Mouse (Mus musculus): ENCODE results near the gene Utp3. TPM values are rescaled to one million over a fixed set of nuclear protein-coding genes. Genes with fewer than 3 reads are reported as not detected.
"Not testable (repeated sequence)": the region's sequence is repeated elsewhere in the genome, so short reads cannot be mapped to it uniquely, and the experiment has no call there.

Utp3 gene
- polyA plus RNA-seq (2015; fragmentation: Nextera tagmentation; extraction: Ambion mirVana) = 62.6 and 65.5 TPM in 2 replicates

DNA sequence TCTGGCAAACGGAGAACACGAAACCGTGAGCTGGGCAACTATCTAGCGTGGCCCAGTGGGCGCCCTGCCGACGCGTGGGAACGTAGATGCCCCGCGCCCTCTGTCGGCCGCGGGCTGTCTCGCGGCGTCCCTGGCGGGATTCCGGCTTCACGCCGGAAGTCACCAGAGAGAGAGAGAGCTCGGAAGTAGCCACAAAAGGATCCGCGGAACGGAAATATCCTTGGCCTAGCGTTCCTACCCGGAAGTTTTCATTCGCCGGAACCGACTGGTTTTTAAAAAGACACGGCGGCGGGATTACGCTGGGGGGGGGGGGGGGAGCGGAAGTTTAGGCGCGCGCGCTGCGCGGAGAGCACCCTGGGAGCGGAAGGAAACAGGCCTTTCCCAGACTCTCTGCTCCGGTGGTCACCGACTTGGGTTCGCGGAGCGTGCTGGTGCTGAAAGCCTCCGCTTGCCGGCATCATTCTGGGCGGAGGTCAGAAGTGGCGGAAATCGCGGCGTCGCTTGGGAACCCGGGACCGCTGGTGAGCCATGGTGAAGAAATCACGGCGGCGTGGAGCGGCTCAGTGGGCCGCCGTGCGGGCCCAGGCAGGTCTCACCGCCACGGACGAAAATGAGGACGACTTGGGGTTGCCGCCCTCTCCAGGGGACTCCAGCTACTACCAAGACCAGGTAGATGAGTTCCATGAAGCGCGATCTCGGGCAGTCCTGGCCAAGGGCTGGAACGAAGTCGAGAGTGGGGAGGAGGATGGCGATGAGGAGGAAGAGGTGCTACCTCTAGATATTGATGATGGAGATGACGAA lies at the start of gene Utp3:
Gene Utp3, plus strand, starts transcription at position 377 of the 801 bp plus-strand sequence.
- Histone ChIP-seq H3K9ac (peak within 1 kb of the TSS; percentile 94), H3K9me3 (no peaks in the 10 kb centered on the region), H3K4me2 (peak within 1 kb of the TSS; percentile 92), H3K36me3 (no peaks in the 10 kb centered on the region), H3K27ac (peak within 1 kb of the TSS; percentile 98), H3K27me3 (replicated peaks) (no peaks in the 10 kb centered on the region), H3K4me1 (peaks cover 13% of the 10 kb centered on the region), H3K4me3 (replicated peaks) (peak within 1 kb of the TSS; percentile 90)
- peak; percentile 96 for ATAC-seq (ENCODE audit: insufficient read depth, low FRiP score, low read depth)
- WGBS = under 1% methylated on average over 76 of the region's 76 CpGs

DNA sequence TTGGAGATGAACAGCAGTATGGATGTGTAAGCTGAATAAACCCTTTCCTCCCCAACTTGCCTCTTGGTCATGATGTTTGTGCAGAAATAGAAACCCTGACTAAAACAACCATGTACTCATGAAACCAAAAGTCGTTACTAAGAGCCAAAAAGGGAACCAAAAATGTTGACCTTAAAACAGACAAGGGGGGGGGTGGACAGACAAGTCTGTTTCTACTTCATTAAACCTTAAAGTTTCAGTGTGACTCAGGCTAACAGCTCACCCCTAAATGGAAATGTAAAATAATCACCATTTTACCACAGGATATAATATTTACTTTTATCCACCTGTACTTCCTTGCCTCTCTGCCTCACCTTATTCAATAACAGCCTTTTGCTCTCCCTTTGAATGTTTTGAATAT lies 45.7 kb upstream of the Utp3 start:
- no peak overlapping the region for H3K27ac ChIP-seq

DNA sequence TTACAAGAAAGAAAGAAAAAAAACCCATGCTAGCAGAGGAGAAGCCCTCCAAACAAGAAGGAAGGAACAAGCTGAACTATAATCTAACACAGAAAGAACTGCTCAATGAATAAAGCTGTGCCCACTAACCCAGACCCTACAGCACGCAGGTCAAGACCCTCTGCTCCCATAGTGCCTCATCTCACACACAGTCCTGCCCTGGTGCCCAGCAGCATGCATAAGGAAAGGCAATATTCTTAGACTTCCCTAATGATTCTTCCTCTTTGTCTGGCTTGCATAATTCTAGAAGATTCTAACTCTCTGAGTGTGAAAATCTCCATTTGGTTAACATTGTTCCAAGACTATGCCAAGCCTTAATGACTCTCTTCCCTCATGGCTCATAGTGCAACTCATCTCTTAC lies 45.3 kb upstream of the Utp3 start:
- Histone ChIP-seq H3K9me3 (no peaks in the 10 kb centered on the region), H3K36me3 (no peaks in the 10 kb centered on the region), H3K9ac (no peak overlapping the region), H3K4me2 (no peak overlapping the region), H3K27me3 (replicated peaks) (no peaks in the 10 kb centered on the region), H3K4me1 (no peaks in the 10 kb centered on the region), H3K27ac (no peak overlapping the region), H3K4me3 (replicated peaks) (no peak overlapping the region)
- ATAC-seq (ENCODE audit: insufficient read depth, low FRiP score, low read depth) = no peak
- WGBS = 86% methylated on average over 1 of the region's 1 CpGs

More for the DNA sequence above, 45.7 kb upstream of the Utp3 start:
- H3K9me3 ChIP-seq = no peaks in the 10 kb centered on the region
- no peak overlapping the region for H3K9ac ChIP-seq
- H3K27me3 ChIP-seq (replicated peaks) = no peaks in the 10 kb centered on the region
- H3K36me3 ChIP-seq = no peaks in the 10 kb centered on the region
- 57% methylated on average over 1 of the region's 1 CpGs for WGBS
- H3K4me1 ChIP-seq = no peaks in the 10 kb centered on the region
- no peak for ATAC-seq (ENCODE audit: insufficient read depth, low FRiP score, low read depth)
- no peak overlapping the region for H3K4me2 ChIP-seq
- H3K4me3 ChIP-seq (replicated peaks) = no peak overlapping the region

DNA sequence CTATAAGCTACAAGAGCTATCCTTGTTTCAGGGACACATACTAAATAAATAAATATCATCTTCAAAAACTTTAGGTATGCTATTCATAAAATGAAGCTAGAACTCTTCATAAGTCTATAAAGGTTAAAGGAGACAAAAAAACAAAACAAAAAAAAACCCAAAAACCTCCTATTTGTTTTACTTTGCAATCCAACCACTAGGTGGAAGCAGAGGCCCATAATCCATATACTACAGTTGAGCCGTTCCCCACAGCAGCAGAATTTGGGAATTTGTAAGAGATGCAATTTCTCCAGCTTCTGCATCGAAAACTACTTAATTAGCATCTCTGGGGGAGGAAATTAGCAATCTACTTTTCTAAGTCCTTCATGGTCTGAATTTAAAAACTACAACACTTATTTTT lies 35.0 kb upstream of the Utp3 start:
- no peak overlapping the region for H3K27ac ChIP-seq
- ATAC-seq (ENCODE audit: insufficient read depth, low FRiP score, low read depth) = no peak
- H3K4me2 ChIP-seq = no peak overlapping the region
- H3K4me1 ChIP-seq = no peaks in the 10 kb centered on the region
- no peak overlapping the region for H3K9ac ChIP-seq
- no peak overlapping the region for H3K4me3 ChIP-seq (replicated peaks)
- H3K27me3 ChIP-seq (replicated peaks) = no peaks in the 10 kb centered on the region
- no peaks in the 10 kb centered on the region for H3K9me3 ChIP-seq
- H3K36me3 ChIP-seq = no peaks in the 10 kb centered on the region
- 3% methylated on average over 2 of the region's 2 CpGs for WGBS

DNA sequence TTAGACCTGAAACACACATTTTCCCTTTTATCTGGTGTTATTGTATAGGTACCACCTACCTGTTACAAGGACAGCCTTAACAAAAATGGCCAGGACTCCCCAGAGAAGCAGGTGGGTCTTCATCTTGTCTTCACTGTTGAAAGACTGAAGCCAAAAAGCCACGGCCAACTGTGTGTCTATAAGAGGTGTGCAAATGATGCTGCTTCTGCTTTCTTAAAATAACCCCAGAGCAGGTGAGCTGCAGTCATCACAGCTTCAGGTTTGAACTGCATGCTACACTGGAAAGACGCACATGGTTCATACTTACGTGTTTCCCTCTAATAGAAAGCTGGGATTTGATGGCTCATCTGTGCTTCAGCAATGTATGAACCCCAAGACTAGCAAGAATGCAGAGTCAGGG lies 26.6 kb upstream of the Utp3 start, which contains the start of gene Jchain:
Gene Jchain, minus strand, starts transcription at position 235 of the 400 bp plus-strand sequence.
- Histone ChIP-seq H3K27ac (no peak within 1 kb of the TSS), H3K4me2 (no peak within 1 kb of the TSS), H3K9me3 (no peaks in the 10 kb centered on the region), H3K4me3 (replicated peaks) (no peak within 1 kb of the TSS), H3K36me3 (no peaks in the 10 kb centered on the region), H3K27me3 (replicated peaks) (no peaks in the 10 kb centered on the region), H3K9ac (no peak within 1 kb of the TSS), H3K4me1 (no peaks in the 10 kb centered on the region)
- WGBS = 83% methylated on average over 3 of the region's 3 CpGs
- ATAC-seq (ENCODE audit: insufficient read depth, low FRiP score, low read depth) = no peak

DNA sequence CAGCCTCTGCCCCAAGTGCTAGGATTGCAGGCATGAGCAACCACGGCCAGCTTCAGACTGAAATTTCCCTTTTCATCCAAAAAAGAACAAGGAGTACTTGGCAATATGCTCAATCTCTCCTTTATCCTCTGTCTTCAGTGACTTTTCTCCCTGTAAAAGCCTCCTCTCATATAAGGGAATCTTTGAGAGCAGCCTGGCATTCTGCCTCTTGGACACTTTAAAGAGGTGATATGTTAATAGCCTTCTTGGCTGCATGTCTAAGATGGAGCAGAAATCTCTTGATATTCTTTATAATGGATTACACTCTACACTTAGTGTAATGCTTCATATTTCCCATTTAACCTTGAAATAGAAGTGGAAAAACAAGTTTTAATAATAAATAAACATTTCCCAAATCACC lies 23.4 kb upstream of the Utp3 start:
- H3K27me3 ChIP-seq (replicated peaks) = no peaks in the 10 kb centered on the region
- no peaks in the 10 kb centered on the region for H3K36me3 ChIP-seq
- 59% methylated on average over 1 of the region's 1 CpGs for whole genome bisulfite sequencing
- ATAC-seq (ENCODE audit: insufficient read depth, low FRiP score, low read depth) = no peak
- H3K4me3 ChIP-seq (replicated peaks) = no peak overlapping the region
- peak overlapping the region; percentile 36 for H3K27ac ChIP-seq
- no peaks in the 10 kb centered on the region for H3K9me3 ChIP-seq
- H3K4me2 ChIP-seq = no peak overlapping the region
- H3K9ac ChIP-seq = no peak overlapping the region
- no peaks in the 10 kb centered on the region for H3K4me1 ChIP-seq

GRCm38 (mm10) chr5:88534697-88535096 lies 19.6 kb upstream of the Utp3 start:
- ATAC-seq (ENCODE audit: insufficient read depth, low FRiP score, low read depth) = no peak
- WGBS = 66% methylated on average over 3 of the region's 3 CpGs
- H3K27me3 ChIP-seq (replicated peaks) = no peaks in the 10 kb centered on the region
- H3K36me3 ChIP-seq = no peaks in the 10 kb centered on the region
- no peak overlapping the region for H3K4me3 ChIP-seq (replicated peaks)
- no peak overlapping the region for H3K9ac ChIP-seq
- no peak overlapping the region for H3K4me2 ChIP-seq
- H3K9me3 ChIP-seq = no peaks in the 10 kb centered on the region
- H3K27ac ChIP-seq = no peak overlapping the region
- no peaks in the 10 kb centered on the region for H3K4me1 ChIP-seq

DNA sequence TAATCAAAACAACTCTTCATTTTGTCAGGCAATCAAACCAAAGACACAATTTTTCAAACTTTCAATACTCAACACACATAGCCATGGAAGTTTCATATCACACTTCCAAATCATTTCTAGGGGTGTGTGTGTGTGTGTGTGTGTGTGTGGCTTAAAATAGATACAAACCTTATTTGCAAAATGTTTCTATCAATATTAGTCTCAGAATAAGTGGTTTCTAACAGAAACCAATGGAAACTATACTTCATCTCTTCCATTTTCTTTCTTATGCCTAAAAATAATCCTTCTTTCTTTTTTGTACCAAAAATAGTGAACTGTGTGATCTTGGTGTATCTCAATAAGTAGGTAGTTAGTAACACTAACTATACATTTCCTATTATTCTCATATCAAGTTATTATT lies 13.4 kb upstream of the Utp3 start:
- no peak overlapping the region for H3K27ac ChIP-seq
- H3K9me3 ChIP-seq = no peaks in the 10 kb centered on the region
- no peaks in the 10 kb centered on the region for H3K4me1 ChIP-seq
- no peak for ATAC-seq (ENCODE audit: insufficient read depth, low FRiP score, low read depth)
- no peaks in the 10 kb centered on the region for H3K36me3 ChIP-seq
- no peak overlapping the region for H3K9ac ChIP-seq
- no peak overlapping the region for H3K4me3 ChIP-seq (replicated peaks)
- H3K4me2 ChIP-seq = no peak overlapping the region
- no peaks in the 10 kb centered on the region for H3K27me3 ChIP-seq (replicated peaks)

- Histone ChIP-seq H3K4me1 (no peaks in the 10 kb centered on the region), H3K4me3 (replicated peaks) (no peak overlapping the region), H3K9ac (no peak overlapping the region), H3K36me3 (no peaks in the 10 kb centered on the region), H3K27ac (no peak overlapping the region), H3K27me3 (replicated peaks) (no peaks in the 10 kb centered on the region), H3K4me2 (no peak overlapping the region), H3K9me3 (no peaks in the 10 kb centered on the region)
- WGBS = 57% methylated on average over 5 of the region's 5 CpGs
- no peak for ATAC-seq (ENCODE audit: insufficient read depth, low FRiP score, low read depth)
Measured at GRCm38 (mm10) chr5:88542651-88543282, 11.5 kb upstream of the Utp3 start.

DNA sequence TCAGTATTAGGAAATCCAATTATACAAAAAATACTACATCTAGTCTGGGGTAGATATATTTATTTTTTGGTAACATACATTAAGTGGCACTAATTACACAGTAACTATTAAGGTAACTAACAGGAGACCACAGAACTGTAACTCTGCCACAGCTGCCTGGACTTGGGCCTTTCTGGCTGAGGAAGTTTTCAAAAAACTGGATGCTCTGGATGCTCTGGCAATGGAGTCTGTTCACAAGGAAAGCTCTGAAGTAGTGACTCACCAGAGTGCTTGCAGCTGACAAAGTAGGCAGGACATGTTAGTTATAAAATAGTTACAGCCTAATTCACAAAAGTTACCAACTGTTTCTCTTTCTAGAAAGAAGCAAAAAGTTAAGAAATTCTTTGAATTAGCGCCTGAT lies 9.9 kb upstream of the Utp3 start:
- not testable (repeated sequence) for H3K27me3 ChIP-seq (replicated peaks); H3K36me3 ChIP-seq; H3K9ac ChIP-seq; H3K9me3 ChIP-seq; H3K4me3 ChIP-seq (replicated peaks); H3K4me1 ChIP-seq; H3K4me2 ChIP-seq; ATAC-seq (ENCODE audit: insufficient read depth, low FRiP score, low read depth); H3K27ac ChIP-seq
- 89% methylated on average over 1 of the region's 1 CpGs for WGBS

GRCm38 (mm10) chr5:88545536-88545935 lies 8.7 kb upstream of the Utp3 start:
- Histone ChIP-seq H3K9ac (no peak overlapping the region), H3K4me1 (no peaks in the 10 kb centered on the region), H3K36me3 (no peaks in the 10 kb centered on the region), H3K4me3 (replicated peaks) (no peak overlapping the region), H3K27ac (no peak overlapping the region), H3K9me3 (no peaks in the 10 kb centered on the region), H3K4me2 (no peak overlapping the region), H3K27me3 (replicated peaks) (no peaks in the 10 kb centered on the region)
- 85% methylated on average over 7 of the region's 7 CpGs for WGBS
- ATAC-seq (ENCODE audit: insufficient read depth, low FRiP score, low read depth) = no peak

- no peaks in the 10 kb centered on the region for H3K9me3 ChIP-seq
- peak; percentile 48; the same call in 1 of the 2 replicates for ATAC-seq (ENCODE audit: insufficient read depth, low FRiP score, low read depth)
- 8% methylated on average over 29 of the region's 29 CpGs for WGBS
Measured at GRCm38 (mm10) chr5:88553271-88554085, 784 bp upstream of the Utp3 start.

More at GRCm38 (mm10) chr5:88553271-88554085, 784 bp upstream of the Utp3 start:
- H3K4me2 ChIP-seq = peak overlapping the region; percentile 64
- H3K4me3 ChIP-seq (replicated peaks) = peak overlapping the region; percentile 90
- H3K4me1 ChIP-seq = peaks cover 13% of the 10 kb centered on the region
- H3K36me3 ChIP-seq = no peaks in the 10 kb centered on the region
- H3K27ac ChIP-seq = peak overlapping the region; percentile 98
- H3K27me3 ChIP-seq (replicated peaks) = no peaks in the 10 kb centered on the region
- peak overlapping the region; percentile 63; the same call in 1 of the 2 replicates for H3K9ac ChIP-seq
